Mouse (Mus musculus): ENCODE measurements around the gene Rora. TPM values are rescaled to one million over a fixed set of nuclear protein-coding genes. Genes with fewer than 3 reads are reported as not detected.

The Rora gene
- polyA plus RNA-seq, 1 experiment, result 5.0 TPM

GRCm38 (mm10) chr9:69290018-69290880 lies 636.7 kb downstream of the Rora start:
- TF ChIP-seq CTCF (IDR thresholded peaks at IDR 0.05; ENCODE audit: low read depth, low read length) (no peak), POLR2A (IDR thresholded peaks at IDR 0.05; ENCODE audit: borderline replicate concordance, low read depth, low read length) (no peak)
- Histone ChIP-seq H3K27ac (ENCODE audit: insufficient read depth, low read depth, low read length) (no peak overlapping the region), H3K4me1 (ENCODE audit: control insufficient read depth, insufficient read depth, low read length) (peaks cover 3% of the 10 kb centered on the region; the same call in 1 of the 2 replicates), H3K4me3 (ENCODE audit: insufficient read depth, low read length) (peak overlapping the region; percentile 69)

DNA sequence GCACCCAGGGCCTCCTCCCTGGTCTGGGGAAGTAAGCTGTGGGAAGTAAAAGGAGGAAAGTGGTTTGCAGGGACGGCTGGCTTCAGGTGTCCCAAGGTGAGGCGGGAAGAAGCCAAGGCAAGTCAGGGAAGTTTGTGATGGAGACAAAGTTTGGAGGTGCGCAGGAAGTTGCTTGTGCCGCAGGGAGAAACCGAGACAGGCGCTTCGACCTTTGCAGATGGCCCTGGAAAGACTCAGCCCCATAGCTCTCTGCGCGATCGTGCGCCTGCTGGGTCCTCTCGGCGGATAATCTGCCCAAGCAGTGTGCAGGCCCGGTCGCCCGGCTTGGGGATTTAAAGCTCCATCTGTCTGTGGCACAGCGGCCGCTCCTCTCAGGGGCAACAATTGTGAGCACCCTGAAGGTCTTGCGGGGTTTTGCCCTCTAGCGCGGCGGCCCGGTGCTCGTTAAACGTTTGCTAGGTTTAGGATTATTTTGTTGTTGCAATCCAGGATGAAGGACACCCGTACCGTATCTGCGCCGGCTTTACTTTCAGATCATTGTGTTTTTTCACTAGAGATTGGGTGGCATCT lies 637.4 kb downstream of the Rora start:
- TF ChIP-seq POLR2A (IDR thresholded peaks at IDR 0.05; ENCODE audit: borderline replicate concordance, low read depth, low read length) (no peak), CTCF (IDR thresholded peaks at IDR 0.05; ENCODE audit: low read depth, low read length) (no peak)
- Histone ChIP-seq H3K4me3 (ENCODE audit: insufficient read depth, low read length) (peak overlapping the region; percentile 69), H3K27ac (ENCODE audit: insufficient read depth, low read depth, low read length) (no peak overlapping the region)

DNA sequence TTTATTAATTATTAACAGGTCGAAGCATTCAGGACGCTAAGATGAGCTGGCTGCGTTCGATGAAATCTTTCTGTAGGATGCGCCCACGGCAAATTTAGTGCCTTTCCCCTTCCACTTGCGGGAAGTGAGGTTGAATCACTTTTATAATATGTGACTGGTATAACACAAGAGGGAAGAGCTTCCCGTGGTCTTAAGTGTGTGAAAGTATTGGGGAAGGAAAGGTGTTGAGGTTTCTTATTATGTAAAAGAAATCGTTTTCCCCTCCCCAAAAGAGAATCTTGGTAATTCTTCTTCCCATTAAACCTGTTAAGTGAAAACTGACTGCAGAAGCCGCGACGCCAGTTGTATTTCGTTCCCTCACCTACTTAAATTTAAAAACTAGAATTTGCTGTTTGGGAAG lies 637.9 kb downstream of the Rora start:
- Histone ChIP-seq H3K4me1 (ENCODE audit: control insufficient read depth, insufficient read depth, low read length) (peaks cover 3% of the 10 kb centered on the region; the same call in 1 of the 2 replicates), H3K4me3 (ENCODE audit: insufficient read depth, low read length) (peak overlapping the region; percentile 69; the same call in 1 of the 2 replicates), H3K27ac (ENCODE audit: insufficient read depth, low read depth, low read length) (no peak overlapping the region)
- TF ChIP-seq CTCF (IDR thresholded peaks at IDR 0.05; ENCODE audit: low read depth, low read length) (no peak), POLR2A (IDR thresholded peaks at IDR 0.05; ENCODE audit: borderline replicate concordance, low read depth, low read length) (no peak)

More for the DNA sequence above, 637.4 kb downstream of the Rora start:
- H3K4me1 ChIP-seq (ENCODE audit: control insufficient read depth, insufficient read depth, low read length), result peaks cover 3% of the 10 kb centered on the region; the same call in 1 of the 2 replicates

GRCm38 (mm10) chr9:69292353-69292752 lies 638.8 kb downstream of the Rora start:
- Histone ChIP-seq H3K4me3 (ENCODE audit: insufficient read depth, low read length) (no peak overlapping the region), H3K27ac (ENCODE audit: insufficient read depth, low read depth, low read length) (no peak overlapping the region), H3K4me1 (ENCODE audit: control insufficient read depth, insufficient read depth, low read length) (peaks cover 3% of the 10 kb centered on the region; the same call in 1 of the 2 replicates)
- TF ChIP-seq CTCF (IDR thresholded peaks at IDR 0.05; ENCODE audit: low read depth, low read length), result no peak
- no peak for TF ChIP-seq POLR2A (IDR thresholded peaks at IDR 0.05; ENCODE audit: borderline replicate concordance, low read depth, low read length)

DNA sequence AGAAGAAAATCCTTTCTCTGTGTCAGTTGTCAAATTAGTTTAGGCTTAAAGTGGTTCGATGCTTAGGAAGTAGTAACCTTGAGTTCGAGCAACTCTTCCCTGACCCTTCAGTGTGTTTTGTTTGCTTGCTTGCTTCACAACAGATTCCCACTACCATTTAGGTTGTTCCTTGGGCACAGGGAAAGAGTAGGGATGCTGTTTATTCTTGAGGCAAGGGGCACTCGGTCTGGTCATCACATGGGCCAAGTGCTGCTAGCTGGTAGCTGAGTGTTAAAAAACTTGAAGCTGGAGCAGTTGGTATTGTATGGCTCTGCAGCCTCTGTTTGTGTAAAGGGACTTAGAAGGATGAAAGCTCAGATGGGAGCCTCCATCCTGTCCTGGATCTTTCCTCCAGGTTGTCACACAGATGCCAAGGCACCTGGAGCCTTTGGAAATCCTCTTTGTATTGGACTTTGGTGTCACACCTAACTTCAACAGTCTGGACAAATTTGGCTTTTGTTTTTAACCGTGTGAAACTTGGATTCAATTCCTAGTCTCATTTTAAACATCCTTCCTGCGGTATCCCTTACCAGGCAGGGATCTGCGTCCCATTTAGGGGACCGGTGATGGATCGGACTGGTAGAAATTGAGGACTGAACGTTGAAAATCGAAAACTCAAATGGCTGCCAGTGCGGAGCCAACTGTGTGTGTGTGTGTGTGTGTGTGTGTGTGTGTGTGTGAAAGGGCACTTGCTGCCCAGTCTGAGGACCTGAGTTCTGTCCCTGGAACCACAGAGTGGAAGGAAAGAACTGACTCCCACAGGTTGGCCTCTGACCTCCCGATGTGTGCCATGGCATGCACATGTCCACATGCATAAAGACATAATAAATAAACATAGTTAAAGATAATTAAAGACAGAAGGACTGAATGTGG lies 639.4 kb downstream of the Rora start:
- no peak overlapping the region for H3K4me3 ChIP-seq (ENCODE audit: insufficient read depth, low read length)
- H3K27ac ChIP-seq (ENCODE audit: insufficient read depth, low read depth, low read length), result no peak overlapping the region
- H3K4me1 ChIP-seq (ENCODE audit: control insufficient read depth, insufficient read depth, low read length), result peaks cover 3% of the 10 kb centered on the region; the same call in 1 of the 2 replicates
- TF ChIP-seq CTCF (IDR thresholded peaks at IDR 0.05; ENCODE audit: low read depth, low read length) (no peak), POLR2A (IDR thresholded peaks at IDR 0.05; ENCODE audit: borderline replicate concordance, low read depth, low read length) (no peak)

DNA sequence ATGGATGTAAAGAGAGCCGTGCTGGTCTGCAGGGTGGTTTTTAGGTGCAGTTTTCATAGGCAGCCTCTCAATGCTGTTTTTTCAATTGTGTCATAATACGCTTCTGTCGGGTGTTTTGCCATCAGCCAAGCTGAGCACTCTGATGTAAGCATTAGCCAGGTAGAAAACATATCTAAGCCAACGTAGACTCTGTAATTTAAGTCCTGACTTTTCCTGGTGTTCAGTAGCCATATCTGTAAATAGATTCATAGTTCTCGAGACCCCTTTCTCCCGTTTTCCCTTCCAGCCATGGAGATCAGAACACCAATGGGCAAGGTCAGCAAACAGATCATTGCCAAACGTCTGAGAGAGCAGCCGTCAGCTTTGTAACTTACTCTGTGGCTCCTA lies 640.1 kb downstream of the Rora start:
- no peak for TF ChIP-seq POLR2A (IDR thresholded peaks at IDR 0.05; ENCODE audit: borderline replicate concordance, low read depth, low read length)
- TF ChIP-seq CTCF (IDR thresholded peaks at IDR 0.05; ENCODE audit: low read depth, low read length), result no peak

GRCm38 (mm10) chr9:69294426-69294825 lies 640.8 kb downstream of the Rora start:
- no peak overlapping the region for H3K4me3 ChIP-seq (ENCODE audit: insufficient read depth, low read length)
- TF ChIP-seq CTCF (IDR thresholded peaks at IDR 0.05; ENCODE audit: low read depth, low read length) (no peak), POLR2A (IDR thresholded peaks at IDR 0.05; ENCODE audit: borderline replicate concordance, low read depth, low read length) (no peak)

More for the DNA sequence above, 640.1 kb downstream of the Rora start:
- Histone ChIP-seq H3K27ac (ENCODE audit: insufficient read depth, low read depth, low read length) (no peak overlapping the region), H3K4me3 (ENCODE audit: insufficient read depth, low read length) (no peak overlapping the region), H3K4me1 (ENCODE audit: control insufficient read depth, insufficient read depth, low read length) (peaks cover 3% of the 10 kb centered on the region; the same call in 1 of the 2 replicates)

GRCm38 (mm10) chr9:69294856-69295255 lies 641.3 kb downstream of the Rora start:
- no peak overlapping the region for H3K4me3 ChIP-seq (ENCODE audit: insufficient read depth, low read length)
- TF ChIP-seq CTCF (IDR thresholded peaks at IDR 0.05; ENCODE audit: low read depth, low read length) (no peak), POLR2A (IDR thresholded peaks at IDR 0.05; ENCODE audit: borderline replicate concordance, low read depth, low read length) (no peak)

More at GRCm38 (mm10) chr9:69294426-69294825, 640.8 kb downstream of the Rora start:
- Histone ChIP-seq H3K27ac (ENCODE audit: insufficient read depth, low read depth, low read length) (no peak overlapping the region), H3K4me1 (ENCODE audit: control insufficient read depth, insufficient read depth, low read length) (no peaks in the 10 kb centered on the region; the same call in 1 of the 2 replicates)

GRCm38 (mm10) chr9:69295826-69296225 lies 642.2 kb downstream of the Rora start:
- TF ChIP-seq CTCF (IDR thresholded peaks at IDR 0.05; ENCODE audit: low read depth, low read length) (no peak), POLR2A (IDR thresholded peaks at IDR 0.05; ENCODE audit: borderline replicate concordance, low read depth, low read length) (no peak)
- Histone ChIP-seq H3K4me1 (ENCODE audit: control insufficient read depth, insufficient read depth, low read length) (no peaks in the 10 kb centered on the region; the same call in 1 of the 2 replicates), H3K4me3 (ENCODE audit: insufficient read depth, low read length) (no peak overlapping the region), H3K27ac (ENCODE audit: insufficient read depth, low read depth, low read length) (no peak overlapping the region)

More at GRCm38 (mm10) chr9:69294856-69295255, 641.3 kb downstream of the Rora start:
- Histone ChIP-seq H3K27ac (ENCODE audit: insufficient read depth, low read depth, low read length) (no peak overlapping the region), H3K4me1 (ENCODE audit: control insufficient read depth, insufficient read depth, low read length) (no peaks in the 10 kb centered on the region; the same call in 1 of the 2 replicates)
